Mouse (Mus musculus) CH12.LX (cell line): ENCODE data around the gene Prpf3. TPM values are rescaled to one million over a fixed set of nuclear protein-coding genes. Genes with fewer than 3 reads are reported as not detected.

Source experiments
- DNase-seq: peaks from one replicate; pipeline ENCODE4 v3.0.0-alpha.2; 2013; ENCODE audit errors: extremely low read depth
- H3K27ac ChIP-seq: 2 replicates; pipeline ENCODE4 v1.5.1; 2012; ENCODE audit warnings: low read depth, mild to moderate bottlenecking, control low read depth, moderate library complexity; ENCODE audit not compliant: insufficient read depth
- H3K27me3 ChIP-seq: replicated peaks from 2 replicates; pipeline ENCODE3; 2012; ENCODE audit warnings: inconsistent platforms
- H3K36me3 ChIP-seq, 2 experiments: replicated peaks in 1 of 2; 2 replicates each; pipeline versions ENCODE3 to v1.6.1; 2012; ENCODE audit warnings: inconsistent platforms in 1 of 2, low read length in 1 of 2, mild to moderate bottlenecking in 1 of 2, mixed read lengths in 1 of 2, moderate library complexity in 1 of 2; ENCODE audit not compliant: control insufficient read depth in 1 of 2, insufficient read depth in 1 of 2
- H3K4me1 ChIP-seq, 2 experiments: 2 replicates each; pipeline ENCODE4 v1.6.1; 2012; ENCODE audit warnings: inconsistent platforms in 1 of 2, moderate library complexity in 1 of 2; ENCODE audit not compliant: insufficient read depth in 2 of 2, control insufficient read depth in 1 of 2
- H3K4me2 ChIP-seq: 2 replicates; pipeline ENCODE4 v1.6.1; 2012; ENCODE audit warnings: low read depth, mild to moderate bottlenecking, control low read depth; ENCODE audit not compliant: poor library complexity, insufficient read depth, severe bottlenecking
- H3K4me3 ChIP-seq, 3 experiments: fragments of 150-350 bp in 1 of 3; sonication (generic) in 1 of 3; replicated peaks in 1 of 3; 2 replicates each; pipeline versions ENCODE3 to v1.5.1; 2011 to 2012; ENCODE audit warnings: low read depth in 2 of 3, low read length in 2 of 3, mild to moderate bottlenecking in 2 of 3, moderate library complexity in 2 of 3, control low read depth in 1 of 3, improper control_type of control experiment in 1 of 3, inconsistent platforms in 1 of 3, mixed read lengths in 1 of 3; ENCODE audit not compliant: poor library complexity in 1 of 3
- H3K79me2 ChIP-seq: replicated peaks from 2 replicates; pipeline ENCODE4 v1.6.1; 2012; ENCODE audit warnings: mild to moderate bottlenecking, moderate library complexity; ENCODE audit not compliant: control insufficient read depth, poor library complexity, insufficient read depth, severe bottlenecking; ENCODE audit errors: extremely low read depth
- H3K9ac ChIP-seq: 2 replicates; pipeline ENCODE4 v1.6.1; 2012; ENCODE audit warnings: low read depth, mild to moderate bottlenecking, control low read depth, moderate library complexity; ENCODE audit not compliant: insufficient read depth
- H3K9me3 ChIP-seq: replicated peaks from 2 replicates; pipeline ENCODE3; 2012; ENCODE audit warnings: low read length, inconsistent platforms, mixed read lengths
- BHLHE40 ChIP-seq: IDR thresholded peaks from 2 replicates; pipeline ENCODE4 v1.6.1; 2011; ENCODE audit warnings: mild to moderate bottlenecking, low read depth, low read length, improper control_type of control experiment
- CHD1 ChIP-seq: IDR thresholded peaks from 2 replicates; pipeline ENCODE4 v1.6.1; 2012; ENCODE audit warnings: low read depth, low read length, improper control_type of control experiment, inconsistent platforms
- CTCF ChIP-seq, 2 experiments: IDR thresholded peaks in 1 of 2; conservative IDR thresholded peaks in 1 of 2; 2 replicates each; pipeline ENCODE4 v1.5.1; 2011 to 2012; ENCODE audit warnings: low read depth in 2 of 2, low read length in 2 of 2, improper control_type of control experiment in 1 of 2, inconsistent platforms in 1 of 2, mild to moderate bottlenecking in 1 of 2, moderate library complexity in 1 of 2
- ELF1 ChIP-seq: IDR thresholded peaks from 2 replicates; pipeline ENCODE4 v1.6.1; 2014; ENCODE audit warnings: low read depth, mild to moderate bottlenecking, inconsistent platforms, low read length, improper control_type of control experiment
- GABPA ChIP-seq: IDR thresholded peaks from 2 replicates; pipeline ENCODE4 v1.6.1; 2012; ENCODE audit warnings: low read depth, low read length, improper control_type of control experiment, inconsistent platforms; ENCODE audit not compliant: insufficient replicate concordance
- KAT2A ChIP-seq: IDR thresholded peaks from 2 replicates; pipeline ENCODE4 v1.6.1; 2012; ENCODE audit warnings: low read length, improper control_type of control experiment, inconsistent platforms; ENCODE audit not compliant: insufficient replicate concordance
- MAFK ChIP-seq: IDR thresholded peaks from 2 replicates; pipeline ENCODE4 v1.6.1; 2011; ENCODE audit warnings: low read length, improper control_type of control experiment; ENCODE audit not compliant: insufficient replicate concordance
- MAX ChIP-seq: IDR thresholded peaks from 2 replicates; pipeline ENCODE4 v1.6.1; 2011; ENCODE audit warnings: low read length, improper control_type of control experiment
- MEF2A ChIP-seq: IDR thresholded peaks from 2 replicates; pipeline ENCODE4 v1.6.1; 2014; ENCODE audit warnings: low read depth, mild to moderate bottlenecking, inconsistent platforms, low read length, improper control_type of control experiment, borderline replicate concordance
- MYC ChIP-seq: IDR thresholded peaks from 2 replicates; pipeline ENCODE4 v1.6.1; 2011; ENCODE audit warnings: low read depth, mild to moderate bottlenecking, improper control_type of control experiment, low read length
- NRF1 ChIP-seq: IDR thresholded peaks from 2 replicates; pipeline ENCODE4 v1.6.1; 2014; ENCODE audit warnings: low read depth, mild to moderate bottlenecking, inconsistent platforms, low read length, improper control_type of control experiment, moderate library complexity
- POLR2AphosphoS2 ChIP-seq: IDR thresholded peaks from 2 replicates; pipeline ENCODE4 v1.6.1; 2011; ENCODE audit warnings: low read depth, low read length, improper control_type of control experiment
- RCOR1 ChIP-seq: conservative IDR thresholded peaks from 2 replicates; pipeline ENCODE4 v1.6.1; 2012; ENCODE audit warnings: low read depth, mild to moderate bottlenecking, inconsistent platforms, low read length, improper control_type of control experiment
- SMC3 ChIP-seq: IDR thresholded peaks from 2 replicates; pipeline ENCODE4 v1.6.1; 2011; ENCODE audit warnings: low read depth, low read length, improper control_type of control experiment
- TCF12 ChIP-seq: IDR thresholded peaks from 2 replicates; pipeline ENCODE4 v1.6.1; 2014; ENCODE audit warnings: low read depth, mild to moderate bottlenecking, inconsistent platforms, low read length, improper control_type of control experiment
- UBTF ChIP-seq: IDR thresholded peaks from 2 replicates; pipeline ENCODE4 v1.6.1; 2012; ENCODE audit warnings: low read depth, mild to moderate bottlenecking, inconsistent platforms, low read length, improper control_type of control experiment, moderate library complexity
- USF2 ChIP-seq: conservative IDR thresholded peaks from 2 replicates; pipeline ENCODE4 v1.6.1; 2011; ENCODE audit warnings: low read depth, low read length, improper control_type of control experiment
- ZC3H11A ChIP-seq: IDR thresholded peaks from 2 replicates; pipeline ENCODE4 v1.6.1; 2012; ENCODE audit warnings: low read depth, mild to moderate bottlenecking, inconsistent platforms, low read length, improper control_type of control experiment
- ZMIZ1 ChIP-seq: IDR thresholded peaks from 2 replicates; pipeline ENCODE4 v1.6.1; 2012; ENCODE audit warnings: low read depth, mild to moderate bottlenecking, inconsistent platforms, low read length, improper control_type of control experiment
- ZNF384 ChIP-seq: IDR thresholded peaks from 2 replicates; pipeline ENCODE4 v1.6.1; 2012; ENCODE audit warnings: low read depth, low read length, improper control_type of control experiment, inconsistent platforms
- dilution Hi-C: fragments of 300-500 bp; cut with MboI; formaldehyde crosslinking; loops from 2 replicates; pipeline ENCODE4 v1.14.3; 2020; ENCODE audit warnings: low sequenced_read_pairs; ENCODE audit not compliant: extremely low pct_unique_long_range_greater_than_20kb, extremely low pct_ligation_motif_present
- in situ Hi-C: fragments of 300-500 bp; cut with MboI; formaldehyde crosslinking; loops from 3 replicates; pipeline ENCODE4 v1.14.3; 2019; ENCODE audit warnings: low sequenced_read_pairs, low pct_ligation_motif_present, low pct_unique_long_range_greater_than_20kb, mixed read lengths
- polyA plus RNA-seq: library from polyadenylated mRNA; unstranded; fragments of >175 nt; gene quantifications from 2 replicates; pipeline ENCODE4 v1.2.1, GENCODE M21; 2012; ENCODE audit warnings: low read depth; ENCODE audit not compliant: insufficient read length
- total RNA-seq, 2 experiments: library from RNA; depleted of rRNA; stranded (reverse); fragments of 300-350 nt in 1 of 2; fragments of >200 nt in 1 of 2; gene quantifications; 2 replicates each; pipeline ENCODE4 v1.2.3; 2012 to 2014

The Prpf3 gene
- total and polyA plus RNA-seq, 3 experiments, result 11.5 to 67.8 (median 27.1) TPM

DNA sequence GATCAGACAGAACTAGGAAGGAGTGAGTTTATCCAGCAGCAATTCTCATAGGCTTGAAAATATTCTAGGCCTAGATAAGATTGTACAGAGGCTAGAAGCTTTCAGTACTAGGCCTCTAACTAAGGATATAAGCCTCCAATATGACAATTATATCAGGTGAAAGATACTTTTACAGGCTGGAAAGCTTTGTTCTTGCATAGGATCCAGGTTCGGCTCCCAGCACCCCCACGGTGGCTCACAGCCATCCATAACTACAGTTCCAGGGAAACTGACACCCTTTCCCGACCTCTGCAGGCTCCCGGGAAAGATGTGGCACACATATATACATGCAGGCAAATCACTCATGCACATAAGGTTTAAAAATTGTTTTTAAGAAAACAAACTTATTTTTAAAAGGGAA is 51.8 kb downstream of the Prpf3 start:
- peaks cover 13 to 65% of the 10 kb centered on the region in 2 experiments for H3K36me3 ChIP-seq
- dilution Hi-C loops, result no loop called here
- in situ Hi-C loops, result no loop called here
- H3K9ac ChIP-seq, result no peak overlapping the region
- H3K27ac ChIP-seq, result no peak overlapping the region
- no peak for DNase-seq
- H3K4me2 ChIP-seq, result no peak overlapping the region
- no peaks in the 10 kb centered on the region for H3K27me3 ChIP-seq
- TF ChIP-seq RCOR1 (no peak), BHLHE40 (no peak), MAX (no peak), TCF12 (no peak), ZC3H11A (no peak), ZMIZ1 (no peak), CTCF (conservative IDR thresholded peaks at IDR 0.05 in 1 of 2, IDR thresholded peaks at IDR 0.05 in 1 of 2; ENCODE audit: low read depth in 2 of 2, low read length in 2 of 2) (no peak)
- peaks cover 0 to 4% of the 10 kb centered on the region in 2 experiments; a peak in 1 of 4 replicates for H3K4me1 ChIP-seq
- no peaks in the 10 kb centered on the region for H3K9me3 ChIP-seq
- H3K79me2 ChIP-seq, result peaks cover 61% of the 10 kb centered on the region
- H3K4me3 ChIP-seq, result no peak overlapping the region

DNA sequence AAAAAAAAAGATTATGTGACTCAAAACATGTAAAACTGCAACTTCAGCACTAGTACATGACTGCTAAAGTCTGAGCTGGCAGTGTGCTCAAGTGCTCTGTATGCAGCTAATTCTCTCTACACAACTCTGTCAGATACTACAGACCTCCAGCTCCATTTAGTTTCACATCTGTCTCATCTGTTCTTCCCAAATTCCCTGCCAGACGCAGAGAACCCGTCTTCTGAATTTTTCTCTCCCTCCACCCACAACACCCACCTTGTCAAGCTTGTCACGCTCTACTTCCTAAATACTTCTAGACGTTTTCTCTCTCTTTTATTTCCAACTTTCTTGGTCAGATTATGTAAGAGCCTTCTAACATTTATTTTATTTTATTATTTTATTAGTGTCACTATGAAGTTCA is 56.9 kb downstream of the Prpf3 start:
- Histone ChIP-seq H3K27me3 (no peaks in the 10 kb centered on the region), H3K9me3 (no peaks in the 10 kb centered on the region), H3K4me1 (peaks cover 0 to 9% of the 10 kb centered on the region in 2 experiments; a peak in 1 of 4 replicates), H3K27ac (no peak overlapping the region), H3K4me2 (no peak overlapping the region), H3K79me2 (peaks cover 54% of the 10 kb centered on the region), H3K9ac (no peak overlapping the region), H3K36me3 (peaks cover 0 to 44% of the 10 kb centered on the region in 2 experiments), H3K4me3 (no peak overlapping the region)
- DNase-seq, result no peak
- in situ Hi-C loops, result no loop called here
- dilution Hi-C loops, result no loop called here
- TF ChIP-seq ELF1, result no peak
- no peak for TF ChIP-seq UBTF
- no peak for TF ChIP-seq ZMIZ1
- no peak for TF ChIP-seq MYC
- TF ChIP-seq ZC3H11A, result no peak
- no peak for TF ChIP-seq MEF2A
- no peak for TF ChIP-seq CHD1
- TF ChIP-seq SMC3, result no peak
- TF ChIP-seq NRF1, result no peak
- TF ChIP-seq GABPA, result no peak
- no peak for TF ChIP-seq POLR2AphosphoS2
- no peak for TF ChIP-seq MAFK
- TF ChIP-seq KAT2A, result no peak
- TF ChIP-seq ZNF384, result no peak
- no peak for TF ChIP-seq USF2
